Mouse (Mus musculus) pancreas, adult 10 weeks (tissue): Measurements from ENCODE around the gene Abca16. TPM values are rescaled to one million over a fixed set of nuclear protein-coding genes. Genes with fewer than 3 reads are reported as not detected.

Experiments used
- polyA plus RNA-seq: library from polyadenylated mRNA; stranded (reverse); fragments of 350-450 nt; fragmentation: Illumina TruSeq; extraction: RNeasy Lipid Tissue Mini Kit (QIAGEN cat#74804); gene quantifications from one replicate; pipeline ENCODE4 v1.2.3, GENCODE M21; 2015; ENCODE audit warnings: low read depth, low replicate concordance; ENCODE audit not compliant: insufficient read depth

Abca16 gene
- not detected for polyA plus RNA-seq

GRCm38 (mm10) chr7:120409447-120409846 lies at the start of gene Abca16:
Gene Abca16 (plus strand): TSS chr7:120409647.

Other genes starting within 250 kb of the Abca16 start
- 0.94 TPM for gene Anks4b, start 235.8 kb upstream of the Abca16 start, polyA plus RNA-seq
- 2.9 TPM for gene Crym, start 207.5 kb upstream of the Abca16 start, polyA plus RNA-seq
- not detected for gene Abca14, start 205.7 kb upstream of the Abca16 start, polyA plus RNA-seq
- gene Abca15, start 81.0 kb upstream of the Abca16 start, polyA plus RNA-seq, result not detected
- gene Uqcrc2, start 225.5 kb downstream of the Abca16 start, polyA plus RNA-seq, result 35.2 TPM